Mouse (Mus musculus) telencephalon, adult 2 months (tissue): ENCODE measurements at regions not wholly inside any gene's neighbourhood (a gene's known extent, or its start where the extent isn't known, plus 50 kb on each side); places are given as distances from the start of the nearest gene placed in this dataset.

Source experiments
- DNase-seq: peaks from one replicate; pipeline ENCODE4 v3.0.0-alpha.2; 2011; ENCODE audit warnings: low read depth, low spot score

DNA sequence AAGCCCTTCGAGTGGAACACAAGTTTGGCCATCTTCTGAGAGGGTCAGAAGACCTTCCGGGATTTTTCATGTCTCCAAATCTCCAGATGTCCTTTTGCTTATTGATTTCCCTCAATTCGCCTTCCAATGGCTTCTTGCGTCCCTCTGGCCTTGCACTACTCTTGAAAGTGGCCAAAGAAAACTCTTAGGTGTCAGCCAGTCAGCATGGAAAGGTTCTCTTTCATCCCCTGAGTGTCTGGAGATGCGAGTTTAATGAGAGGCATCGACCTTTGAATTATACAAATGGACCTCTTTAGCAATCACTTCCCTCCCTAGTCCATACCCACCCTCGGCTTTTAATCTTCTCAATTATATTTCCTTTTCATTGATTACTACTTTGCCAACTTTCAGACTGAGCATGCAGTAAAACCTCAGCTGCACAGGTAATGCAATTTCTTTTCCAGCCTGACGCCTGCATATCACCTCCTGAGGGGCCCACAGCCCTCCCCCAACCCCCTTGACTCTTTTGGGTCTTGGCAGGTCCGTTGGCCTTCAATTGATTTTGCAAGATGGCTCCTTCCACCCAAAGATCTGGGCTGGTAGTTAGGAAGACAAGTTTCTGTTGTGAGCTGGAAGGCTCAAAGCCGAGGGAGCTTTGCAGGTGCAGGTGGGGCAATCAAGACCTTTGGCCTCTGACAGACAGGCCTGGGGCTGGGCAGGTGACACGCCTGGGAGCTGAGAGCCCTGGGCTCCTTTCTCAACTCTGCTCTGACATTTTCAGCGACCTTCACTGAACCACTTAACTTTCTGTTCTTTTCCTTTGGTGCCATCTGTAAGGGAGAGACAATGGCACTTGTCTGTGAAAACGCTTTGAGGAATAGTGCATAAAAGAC lies 461.8 kb downstream of the Ccdc171 start:
- no peak for DNase-seq

DNA sequence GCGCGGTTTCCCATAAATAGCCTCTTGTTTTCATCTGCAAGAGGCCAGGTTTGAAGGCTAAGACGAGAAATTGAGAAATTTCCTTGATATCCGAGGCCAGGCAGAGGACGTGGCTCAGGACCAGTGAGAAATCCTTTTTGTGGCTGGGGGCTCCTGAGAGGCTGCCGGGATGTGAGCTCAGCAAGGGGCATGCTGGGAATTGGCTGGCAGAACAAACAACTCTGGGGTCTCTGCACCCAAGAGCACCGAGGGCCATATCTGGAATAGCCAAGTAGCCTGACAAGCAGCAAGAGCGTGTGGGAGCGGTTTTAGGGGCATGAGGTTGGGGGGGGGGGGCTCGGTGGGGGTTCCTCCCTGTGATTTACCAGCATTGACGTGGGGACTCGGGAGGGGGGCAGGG lies 462.5 kb downstream of the Ccdc171 start:
- DNase-seq, result no peak

- no peak for DNase-seq
These were observed 463.0 kb downstream of the Ccdc171 start for GRCm38 (mm10) chr4:83988314-83988713.

DNA sequence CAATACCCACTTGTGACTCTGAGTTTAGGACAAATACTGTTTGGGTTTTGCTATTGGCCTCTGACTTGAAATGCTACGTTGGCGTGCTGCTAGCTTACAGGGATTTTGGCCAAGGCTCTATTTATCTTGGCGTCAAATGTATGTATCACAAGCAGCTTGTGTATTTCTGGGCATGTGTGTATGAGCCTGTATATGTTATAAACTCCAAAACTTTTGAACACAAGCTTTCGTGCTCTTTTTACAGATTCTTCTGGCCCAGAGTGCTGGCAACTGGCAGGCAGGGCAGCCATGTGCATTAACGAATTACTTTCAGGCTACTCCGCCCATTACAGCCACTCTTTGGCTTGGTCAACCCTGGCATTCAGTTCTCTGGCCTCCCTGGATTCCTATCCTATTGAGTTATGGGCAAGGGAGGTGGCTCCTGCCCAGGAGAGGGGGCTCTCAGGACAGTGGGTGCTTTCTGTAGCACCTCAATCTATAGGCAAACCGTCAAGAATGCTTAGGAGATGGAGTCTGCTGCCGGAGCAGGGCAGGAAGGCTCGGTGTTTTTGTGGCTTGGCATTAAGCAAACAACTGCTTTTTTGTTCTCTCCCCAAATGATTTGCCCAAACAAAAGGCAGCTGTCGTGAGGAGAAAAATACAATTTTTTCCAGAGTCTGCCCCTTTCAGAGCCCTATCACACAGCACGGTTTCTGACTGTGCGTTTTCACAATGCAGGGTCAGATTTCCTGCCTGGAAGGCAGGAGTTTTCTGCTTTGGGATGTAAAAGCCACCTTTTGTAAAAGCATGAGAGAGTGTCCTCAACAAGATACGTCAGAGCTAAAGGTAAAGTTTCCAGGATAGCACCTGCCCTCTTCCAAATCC lies 465.0 kb downstream of the Ccdc171 start:
- DNase-seq, result no peak

DNA sequence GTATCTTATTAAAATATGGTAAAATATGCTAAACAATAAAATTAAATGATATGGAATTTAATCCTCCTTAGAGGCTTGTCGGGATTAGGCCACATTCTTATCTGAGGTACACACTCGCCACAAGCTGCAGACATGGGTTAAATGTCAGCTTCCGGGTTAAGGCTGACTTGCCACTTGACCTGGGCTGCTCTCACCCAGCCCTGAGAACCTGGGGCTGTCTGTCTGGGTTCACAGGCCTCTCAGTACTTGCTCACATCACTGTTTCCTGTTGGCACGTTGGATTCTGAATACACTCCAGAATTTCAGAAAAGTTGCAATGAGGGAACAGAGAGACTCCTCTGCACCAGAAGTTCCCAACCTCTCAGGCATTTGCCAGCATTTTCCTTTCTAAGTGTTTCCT lies 465.9 kb downstream of the Ccdc171 start:
- no peak for DNase-seq

GRCm38 (mm10) chr4:83997079-83997478 lies 471.7 kb downstream of the Ccdc171 start:
- no peak for DNase-seq

GRCm38 (mm10) chr4:84001645-84002044 lies 476.3 kb downstream of the Ccdc171 start:
- no peak for DNase-seq

DNA sequence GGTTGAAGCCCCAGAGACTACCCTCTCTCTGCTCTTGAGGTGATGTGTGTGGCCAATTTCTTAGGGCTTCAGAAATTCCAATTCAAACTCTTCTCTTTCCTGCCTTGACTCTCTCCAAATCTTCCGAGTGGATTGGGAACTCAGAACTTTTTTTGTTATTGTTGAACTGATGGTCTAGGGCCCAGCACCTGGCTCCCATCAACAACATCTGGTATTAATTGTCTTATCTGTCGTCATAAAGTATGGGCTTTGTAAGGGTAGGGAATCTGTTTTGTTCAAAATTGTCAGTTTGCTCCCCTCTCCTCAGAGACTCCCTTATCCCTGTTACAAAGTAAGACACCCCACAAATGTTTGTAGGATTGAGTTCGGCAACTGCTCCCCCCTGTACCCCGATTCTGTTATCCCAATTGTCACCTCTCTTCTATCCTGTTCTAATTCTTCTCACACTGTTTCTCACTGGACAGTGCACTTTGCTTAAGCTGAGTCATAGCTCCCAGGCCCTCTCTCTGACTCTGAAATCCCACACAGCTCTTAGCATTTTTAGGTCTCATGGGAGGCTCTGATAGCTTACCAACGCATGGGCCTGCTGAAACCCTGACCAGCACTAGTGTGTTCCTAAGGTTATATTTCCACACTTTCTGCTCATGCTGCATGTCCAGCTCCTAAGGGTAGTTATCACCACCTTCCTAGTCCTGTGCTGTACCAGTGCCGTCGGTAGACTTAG lies 478.9 kb downstream of the Ccdc171 start:
- no peak for DNase-seq

GRCm38 (mm10) chr4:84004786-84005382 lies 479.5 kb downstream of the Ccdc171 start:
- no peak for DNase-seq

DNA sequence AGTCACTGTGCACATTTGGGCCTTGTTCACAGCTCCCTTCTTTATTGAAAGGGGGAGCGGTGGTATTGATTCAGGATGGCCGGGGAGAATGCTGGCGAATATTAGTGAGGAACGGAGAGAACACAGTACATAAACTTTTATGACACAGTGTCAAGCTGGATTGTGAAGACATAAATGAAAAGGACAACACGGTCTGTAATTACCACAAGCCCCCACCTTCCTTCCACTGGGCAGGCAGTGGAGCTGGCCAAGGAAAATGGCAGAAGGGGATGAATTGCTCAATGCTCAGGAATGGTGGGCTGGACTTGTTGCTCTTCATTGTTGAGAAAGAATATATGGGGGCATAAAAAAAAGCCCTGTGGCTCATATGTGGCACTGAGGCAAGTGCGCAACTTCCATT lies 486.6 kb downstream of the Ccdc171 start:
- no peak for DNase-seq

- no peak for DNase-seq
These were observed 489.8 kb downstream of the Ccdc171 start for GRCm38 (mm10) chr4:84015139-84015538.

- no peak for DNase-seq
These were observed 490.3 kb downstream of the Ccdc171 start for GRCm38 (mm10) chr4:84015552-84016169.

- no peak for DNase-seq
These were observed 492.8 kb downstream of the Ccdc171 start for GRCm38 (mm10) chr4:84018135-84018534.

DNA sequence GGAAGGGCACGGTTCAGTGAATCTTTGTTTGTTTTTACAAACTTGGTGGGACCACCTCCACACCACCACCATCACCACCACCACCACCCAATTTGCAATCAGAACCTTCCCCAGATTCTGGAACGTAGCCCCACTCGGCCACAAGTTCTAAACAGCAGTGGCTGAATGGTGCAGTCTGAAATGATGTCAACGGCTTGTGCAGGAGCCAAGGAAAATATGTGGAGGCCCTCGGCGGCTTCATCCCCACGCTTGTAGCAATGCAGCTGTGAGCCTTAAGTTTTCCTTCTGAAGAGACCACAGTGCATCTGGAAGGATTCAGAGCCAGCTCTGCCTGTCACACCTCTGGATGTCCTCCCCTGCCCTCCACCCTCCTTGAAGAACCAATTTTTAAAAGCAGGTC lies 493.4 kb downstream of the Ccdc171 start:
- DNase-seq, result no peak

DNA sequence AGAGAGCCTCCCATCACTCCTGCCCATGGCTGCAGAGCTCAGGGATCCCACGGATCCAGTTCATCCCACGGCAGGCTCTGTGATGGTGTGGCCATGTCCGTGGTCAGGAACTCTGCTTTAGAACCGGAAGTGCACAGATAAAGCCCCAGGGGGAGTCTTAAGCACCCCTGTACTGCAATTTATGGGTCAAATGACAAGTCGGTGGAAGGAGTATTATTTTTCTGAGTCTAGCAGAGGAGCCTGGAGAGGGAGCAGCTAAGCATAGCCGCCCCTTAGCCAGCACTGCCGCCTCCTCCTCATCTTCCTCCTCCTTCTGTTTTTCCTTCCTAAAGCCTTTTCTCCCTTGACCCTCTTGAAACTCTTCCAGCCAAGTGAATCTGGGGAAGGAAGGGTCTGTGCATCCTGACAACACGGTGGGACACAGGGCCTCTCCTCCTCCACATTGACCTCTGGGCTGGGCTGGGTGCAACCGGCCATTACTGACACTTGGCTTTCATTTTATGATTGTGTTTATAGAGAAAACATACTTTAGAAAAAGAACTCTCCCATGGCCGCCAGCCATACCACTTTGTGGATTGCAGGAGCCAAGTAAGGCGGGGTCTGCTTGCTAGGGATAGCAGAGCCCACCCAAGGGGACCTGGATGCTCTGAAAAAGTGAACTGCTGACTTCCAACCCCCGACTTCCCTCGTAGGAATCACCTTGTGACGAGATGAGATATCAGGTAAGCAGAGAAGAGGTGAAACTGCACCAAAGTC lies 494.3 kb downstream of the Ccdc171 start:
- no peak for DNase-seq

- DNase-seq, result no peak
These were observed 495.3 kb downstream of the Ccdc171 start for GRCm38 (mm10) chr4:84020692-84021091.

DNA sequence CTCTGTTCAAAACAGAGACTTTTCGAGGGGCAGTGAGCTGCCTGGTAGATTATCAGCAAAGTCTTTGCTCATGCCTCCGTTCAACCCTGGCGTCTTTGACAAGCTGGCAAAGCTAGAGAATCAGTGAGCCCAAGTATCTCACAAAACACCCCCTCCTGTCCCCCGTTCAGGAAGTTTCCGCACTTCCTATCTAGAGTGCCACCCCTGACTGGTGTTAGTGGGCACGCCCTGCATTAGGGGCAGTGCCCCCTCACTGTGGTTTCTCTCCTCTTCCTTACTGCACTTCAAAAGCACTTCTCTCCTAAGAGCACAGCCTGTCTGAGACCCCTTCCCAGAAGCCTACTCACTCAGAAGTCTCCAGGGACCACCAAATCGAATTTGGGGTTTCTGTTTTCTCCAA lies 497.0 kb downstream of the Ccdc171 start:
- DNase-seq, result no peak

DNA sequence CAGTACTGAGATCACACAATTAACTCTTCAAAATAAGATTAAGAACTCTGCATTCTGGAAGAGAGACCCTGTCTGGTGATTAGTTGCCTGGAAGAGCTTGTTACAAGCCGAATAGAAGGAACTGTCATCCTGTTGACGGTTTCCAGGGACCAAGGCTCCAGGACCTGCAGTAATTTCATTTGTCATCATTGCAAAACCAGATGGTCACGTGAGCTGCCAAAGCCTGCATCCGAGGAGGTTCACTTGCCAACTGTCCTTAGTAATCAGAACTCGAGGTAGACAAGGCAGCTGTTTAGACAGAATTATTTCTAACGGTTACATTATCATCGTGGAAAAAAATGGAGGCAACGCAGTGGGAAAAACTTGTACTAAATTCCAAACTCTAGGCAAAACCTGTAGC lies 500.8 kb downstream of the Ccdc171 start:
- DNase-seq, result no peak

- no peak for DNase-seq
These were observed 502.8 kb downstream of the Ccdc171 start for GRCm38 (mm10) chr4:84028120-84028519.

DNA sequence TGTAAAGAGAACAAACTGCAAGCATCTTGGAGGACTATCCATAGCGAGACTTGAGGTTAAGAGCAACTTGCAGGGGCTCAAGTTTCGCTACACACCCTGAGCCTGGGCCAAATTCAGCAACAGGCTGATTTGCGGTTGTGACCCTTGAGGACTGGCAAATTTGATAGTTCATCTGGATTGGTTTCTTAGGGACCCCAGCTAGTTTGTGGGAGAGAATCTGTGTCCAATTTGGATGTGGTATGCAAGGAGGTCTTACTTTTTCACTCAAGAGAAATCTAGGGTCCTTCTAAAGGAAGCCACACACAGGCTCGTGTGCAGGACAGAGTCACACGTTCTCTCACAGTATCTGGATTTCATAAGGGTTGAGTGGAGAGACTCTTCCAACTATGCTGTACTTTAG lies 505.6 kb downstream of the Ccdc171 start:
- DNase-seq, result no peak
